Mouse (Mus musculus) spleen, adult 2 months (tissue): ENCODE data around the gene Cacna1c.

Source experiments
- CTCF ChIP-seq: fragments of 200-500 bp; IDR thresholded peaks from 2 replicates; pipeline ENCODE4 v1.5.1; 2011; ENCODE audit warnings: mild to moderate bottlenecking, inconsistent platforms; ENCODE audit not compliant: insufficient read depth, insufficient read length, insufficient replicate concordance; ENCODE audit errors: extremely low read depth
- POLR2A ChIP-seq: fragments of 200-500 bp; IDR thresholded peaks from 2 replicates; pipeline ENCODE4 v1.6.1; 2011; ENCODE audit warnings: low read depth, low read length, inconsistent platforms

DNA sequence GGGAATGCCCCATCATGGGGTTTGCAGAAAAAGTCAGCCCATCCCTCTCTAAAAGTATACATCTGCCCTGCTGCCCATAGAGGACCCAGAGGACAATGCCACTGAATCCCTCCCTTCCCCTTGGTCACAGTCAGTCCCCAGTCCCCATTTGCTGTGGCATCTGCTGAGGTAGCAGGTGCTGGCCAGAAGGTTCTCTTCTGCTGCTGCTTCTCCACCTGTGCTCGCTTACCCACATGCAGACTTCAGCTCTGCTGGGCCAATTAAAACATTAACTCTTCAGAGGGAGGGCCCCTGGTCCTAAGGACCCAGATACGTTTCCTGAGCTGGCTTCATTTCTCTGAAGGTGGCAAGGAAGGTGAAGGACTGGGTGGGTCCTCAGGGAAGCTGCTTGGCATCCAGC lies 272.3 kb downstream of the Cacna1c start:
- TF ChIP-seq POLR2A: no peak
- no peak for TF ChIP-seq CTCF
